Comparison of ENCODE assay signal across 8 mouse cellular contexts in the genomic region with DNA sequence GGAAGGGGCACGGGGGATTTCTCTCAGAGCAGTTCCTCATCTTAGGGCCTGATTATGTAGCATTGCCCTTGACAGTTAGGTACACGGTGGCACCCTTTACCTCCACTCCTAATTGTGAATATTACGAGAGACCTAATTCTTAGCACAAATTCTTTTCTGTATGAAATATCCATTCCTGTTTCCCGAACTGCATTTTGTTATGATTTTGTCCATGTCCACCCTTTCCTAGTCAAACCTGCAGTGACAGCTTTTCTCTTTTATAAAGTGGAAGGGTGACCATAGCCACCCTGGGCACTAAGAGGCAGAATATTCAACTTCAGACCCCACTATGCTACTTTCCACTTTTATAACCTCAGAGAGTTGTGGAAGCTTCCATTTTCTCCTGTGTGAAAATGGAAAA. TPM values are rescaled to one million over a fixed set of nuclear protein-coding genes. Genes with fewer than 3 reads are reported as not detected.
DNase-seq lines count a peak whose midpoint lies in the region; ATAC-seq and TF ChIP-seq lines count a peak whose summit lies in the region.

No protein-coding gene starts in this region.

- no peak overlapping the region for H3K27ac ChIP-seq in intestine, embryonic 14.5 days (ENCODE audit: low read depth)
- no peak overlapping the region for H3K27ac ChIP-seq in intestine, postnatal 0 days (ENCODE audit: low read depth, low read length)
- no peak overlapping the region for H3K27ac ChIP-seq in forebrain, embryonic 11.5 days (ENCODE audit: low read depth, low read length)
- H3K27ac ChIP-seq in limb, embryonic 15.5 days = no peak overlapping the region
- no peak overlapping the region for H3K27ac ChIP-seq in neural tube, embryonic 12.5 days

- no peaks in the 10 kb centered on the region for H3K4me1 ChIP-seq in intestine, embryonic 14.5 days (replicated peaks; ENCODE audit: control insufficient read depth, insufficient read depth, low read length)
- no peaks in the 10 kb centered on the region for H3K4me1 ChIP-seq in intestine, postnatal 0 days (replicated peaks; ENCODE audit: control insufficient read depth, insufficient read depth, low read length)
- H3K4me1 ChIP-seq in forebrain, embryonic 11.5 days (replicated peaks; ENCODE audit: control insufficient read depth, insufficient read depth, low read length) = no peaks in the 10 kb centered on the region
- no peaks in the 10 kb centered on the region; the same call in 1 of the 2 replicates for H3K4me1 ChIP-seq in limb, embryonic 15.5 days
- 0 out of 2 replicates have a peak, but pooled peaks cover 5% of the 10 kb centered on the region for H3K4me1 ChIP-seq in neural tube, embryonic 12.5 days

- H3K4me2 ChIP-seq in intestine, embryonic 14.5 days (ENCODE audit: low read length) = peak overlapping the region; percentile 56; the same call in 1 of the 2 replicates
- no peak overlapping the region; the same call in 1 of the 2 replicates for H3K4me2 ChIP-seq in intestine, postnatal 0 days (replicated peaks; ENCODE audit: low read depth)
- H3K4me2 ChIP-seq in forebrain, embryonic 11.5 days (ENCODE audit: low read depth, low read length, severe bottlenecking) = peak overlapping the region; percentile 58; the same call in 1 of the 2 replicates
- H3K4me2 ChIP-seq in limb, embryonic 15.5 days = no peak overlapping the region; the same call in 1 of the 2 replicates
- peak overlapping the region; percentile 65; the same call in 1 of the 2 replicates for H3K4me2 ChIP-seq in neural tube, embryonic 12.5 days (replicated peaks)

- H3K36me3 ChIP-seq in intestine, embryonic 14.5 days (ENCODE audit: control insufficient read depth, insufficient read depth, low read length) = no peaks in the 10 kb centered on the region
- H3K36me3 ChIP-seq in intestine, postnatal 0 days (ENCODE audit: control insufficient read depth, insufficient read depth) = no peaks in the 10 kb centered on the region
- no peaks in the 10 kb centered on the region for H3K36me3 ChIP-seq in forebrain, embryonic 11.5 days (ENCODE audit: control insufficient read depth, insufficient read depth, low read length)
- no peaks in the 10 kb centered on the region for H3K36me3 ChIP-seq in limb, embryonic 15.5 days
- H3K36me3 ChIP-seq in neural tube, embryonic 12.5 days = 0 out of 2 replicates have a peak, but pooled peaks cover 2% of the 10 kb centered on the region

- no peaks in the 10 kb centered on the region for H3K9me3 ChIP-seq in intestine, embryonic 14.5 days (ENCODE audit: control insufficient read depth, low read length)
- no peaks in the 10 kb centered on the region for H3K9me3 ChIP-seq in intestine, postnatal 0 days (ENCODE audit: control insufficient read depth)
- H3K9me3 ChIP-seq in forebrain, embryonic 11.5 days (ENCODE audit: control insufficient read depth, low read length) = no peaks in the 10 kb centered on the region
- H3K9me3 ChIP-seq in limb, embryonic 15.5 days = no peaks in the 10 kb centered on the region
- H3K9me3 ChIP-seq in neural tube, embryonic 12.5 days = no peaks in the 10 kb centered on the region

- no peaks in the 10 kb centered on the region for H3K27me3 ChIP-seq in intestine, embryonic 14.5 days (replicated peaks; ENCODE audit: control insufficient read depth, insufficient read depth, low read length)
- no peaks in the 10 kb centered on the region for H3K27me3 ChIP-seq in intestine, postnatal 0 days (replicated peaks; ENCODE audit: control insufficient read depth, insufficient read depth, low read length)
- no peaks in the 10 kb centered on the region for H3K27me3 ChIP-seq in forebrain, embryonic 11.5 days (ENCODE audit: control insufficient read depth, insufficient read depth, low read length)
- no peaks in the 10 kb centered on the region for H3K27me3 ChIP-seq in limb, embryonic 15.5 days
- no peaks in the 10 kb centered on the region for H3K27me3 ChIP-seq in neural tube, embryonic 12.5 days (replicated peaks)

- TF ChIP-seq CTCF in intestine, postnatal 0 days (IDR thresholded peaks at IDR 0.05; ENCODE audit: low read depth) = no peak

- no peak for ATAC-seq in intestine, embryonic 14.5 days (replicated peaks; ENCODE audit: low FRiP score, low TSS enrichment, low read depth)
- no peak for ATAC-seq in intestine, postnatal 0 days
- no peak for ATAC-seq in forebrain, embryonic 11.5 days (replicated peaks; ENCODE audit: low FRiP score)
- no peak for ATAC-seq in limb, embryonic 15.5 days (ENCODE audit: insufficient number of reproducible peaks, low FRiP score, low TSS enrichment, low read depth)
- ATAC-seq in neural tube, embryonic 12.5 days (ENCODE audit: low FRiP score, low read depth) = no peak

- no peak overlapping the region for H3K9ac ChIP-seq in intestine, embryonic 14.5 days (ENCODE audit: low read length)
- no peak overlapping the region for H3K9ac ChIP-seq in intestine, postnatal 0 days (ENCODE audit: low read depth, low read length)
- H3K9ac ChIP-seq in forebrain, embryonic 11.5 days (ENCODE audit: low read length) = peak overlapping the region; percentile 72; the same call in 1 of the 2 replicates
- H3K9ac ChIP-seq in limb, embryonic 15.5 days = no peak overlapping the region
- H3K9ac ChIP-seq in neural tube, embryonic 12.5 days = no peak overlapping the region

- 74% methylated on average over 4 of the region's 4 CpGs for WGBS in intestine, embryonic 14.5 days
- WGBS in intestine, postnatal 0 days = 70% methylated on average over 4 of the region's 4 CpGs
- WGBS in forebrain, embryonic 11.5 days = 91% methylated on average over 4 of the region's 4 CpGs
- WGBS in limb, embryonic 15.5 days = 69% methylated on average over 4 of the region's 4 CpGs
- WGBS in neural tube, embryonic 12.5 days = 85% methylated on average over 4 of the region's 4 CpGs

- no peak overlapping the region for H3K4me3 ChIP-seq in intestine, embryonic 14.5 days (ENCODE audit: low read depth, low read length)
- H3K4me3 ChIP-seq in intestine, postnatal 0 days (ENCODE audit: low read depth, low read length) = no peak overlapping the region
- H3K4me3 ChIP-seq in forebrain, embryonic 11.5 days (ENCODE audit: low read depth, low read length) = no peak overlapping the region
- H3K4me3 ChIP-seq in limb, embryonic 15.5 days = peak overlapping the region; percentile 64; the same call in 1 of the 2 replicates
- H3K4me3 ChIP-seq in neural tube, embryonic 12.5 days = no peak overlapping the region

- no peak for DNase-seq in intestine, embryonic 14.5 days (ENCODE audit: low spot score)
- no peak for DNase-seq in forebrain, embryonic 11.5 days (ENCODE audit: low spot score)
- no peak for DNase-seq in right cerebral cortex, postnatal 25 days
- no peak for DNase-seq in spleen, adult 12 weeks (ENCODE audit: low spot score)
- DNase-seq in testis, postnatal 10 days (ENCODE audit: low spot score) = no peak

RNA-seq across cellular contexts. Expression of gene Cdkl4, which starts 25.0 kb away (rescaled TPM):
- 0.51 and 0.62 TPM in 2 replicates for polyA plus RNA-seq in intestine, embryonic 14.5 days (2014; fragmentation: Nextera tagmentation; extraction: Ambion mirVana)
- polyA plus RNA-seq in intestine, postnatal 0 days (2015; fragmentation: Nextera tagmentation; extraction: Ambion mirVana) = 0.09 and 0.12 TPM in 2 replicates
- polyA plus RNA-seq in forebrain, embryonic 11.5 days (2014; fragmentation: Nextera tagmentation; extraction: Ambion mirVana) = 1.5 and 2.1 TPM in 2 replicates
- polyA plus RNA-seq in limb, embryonic 15.5 days (2015; fragmentation: Nextera tagmentation; extraction: Ambion mirVana) = 0.18 and 0.21 TPM in 2 replicates
- 4.3 and 6.2 TPM in 2 replicates for polyA plus RNA-seq in neural tube, embryonic 12.5 days (2016; fragmentation: Nextera tagmentation; extraction: Ambion mirVana)

Comparison
In these comparisons a context has a peak if more than half of its experiments do, and no peak if none do; other contexts are left out.
1. H3K4me2 ChIP-seq: peak in intestine, embryonic 14.5 days (single experiment), forebrain, embryonic 11.5 days (single experiment) and neural tube, embryonic 12.5 days (single experiment); none in intestine, postnatal 0 days (single experiment) and limb, embryonic 15.5 days (single experiment).